Comparison of ENCODE assay signal across 10 mouse cellular contexts in genomic region chr5:142927341-142927930, GRCm38 (mm10). TPM values are rescaled to one million over a fixed set of nuclear protein-coding genes. Genes with fewer than 3 reads are reported as not detected.
DNase-seq lines count a peak whose midpoint lies in the region; ATAC-seq and TF ChIP-seq lines count a peak whose summit lies in the region.
"Had no signal": no experiment of that assay in that cellular context is flagged by ENCODE, and none has a peak within 500 bp of the region (broad histone marks: within the 10 kb centered on the region; RNA-seq: fewer than 3 reads in every experiment).

No protein-coding gene starts in this region.

- peaks cover 6% of the 10 kb centered on the region for H3K4me1 ChIP-seq in brown adipose tissue, adult 24 weeks (ENCODE audit: control insufficient read depth, insufficient read depth, insufficient read length, low read length)
- H3K4me1 ChIP-seq in liver, embryonic 15.5 days (replicated peaks): peaks cover 95% of the 10 kb centered on the region

- H3K9me3 ChIP-seq in liver, embryonic 15.5 days (replicated peaks): no peaks in the 10 kb centered on the region
- H3K9me3 ChIP-seq: midbrain, embryonic 15.5 days had no signal

- no peak overlapping the region for H3K4me3 ChIP-seq in gastrocnemius, adult 2 months
- H3K4me3 ChIP-seq in layer of hippocampus, adult 2 months: no peak overlapping the region
- no peak overlapping the region for H3K4me3 ChIP-seq in brown adipose tissue, adult 24 weeks (ENCODE audit: insufficient read depth, low read depth, low read length)
- no peak overlapping the region for H3K4me3 ChIP-seq in liver, embryonic 15.5 days (replicated peaks)
- H3K4me3 ChIP-seq: midbrain, embryonic 15.5 days had no signal

- H3K4me2 ChIP-seq in liver, embryonic 15.5 days: no peak overlapping the region
- H3K4me2 ChIP-seq: midbrain, embryonic 15.5 days had no signal

- no peaks in the 10 kb centered on the region for H3K27me3 ChIP-seq in liver, embryonic 15.5 days

- no peak for TF ChIP-seq CTCF in gastrocnemius, adult 2 months (IDR thresholded peaks at IDR 0.05)
- TF ChIP-seq CTCF in layer of hippocampus, adult 2 months (conservative IDR thresholded peaks at IDR 0.05): no peak

- no peaks in the 10 kb centered on the region for H3K36me3 ChIP-seq in liver, embryonic 15.5 days (replicated peaks)
- H3K36me3 ChIP-seq: midbrain, embryonic 15.5 days had no signal

- 88% methylated on average over 12 of the region's 12 CpGs for WGBS in liver, embryonic 15.5 days (ENCODE audit: insufficient replicate concordance)

- intact Hi-C loops in gastrocnemius, adult 2 months (cut with DNase I): no loop called here
- intact Hi-C loops in gastrocnemius, postnatal 36 days (cut with DNase I): no loop called here

- DNase-seq in gastrocnemius, adult 2 months: no peak
- DNase-seq in gastrocnemius, postnatal 36 days: no peak
- DNase-seq in layer of hippocampus, adult 2 months (ENCODE audit: low spot score in 2 of 2): no peak
- no peak for DNase-seq in layer of hippocampus, postnatal 25 days (ENCODE audit: extremely low spot score in 1 of 2, low spot score in 1 of 2)
- DNase-seq in left cerebral cortex, adult 8-10 months (ENCODE audit: low spot score in 2 of 2): no peak
- no peak for DNase-seq in layer of hippocampus, postnatal 14 days (ENCODE audit: low spot score in 2 of 2)
- DNase-seq: kidney, adult 2 months had no signal

- H3K27ac ChIP-seq in gastrocnemius, adult 2 months: peak overlapping the region; percentile 94
- peak overlapping the region; percentile 63 for H3K27ac ChIP-seq in layer of hippocampus, adult 2 months
- peak overlapping the region; percentile 62 for H3K27ac ChIP-seq in brown adipose tissue, adult 24 weeks (replicated peaks; ENCODE audit: low read depth, low read length)
- peak overlapping the region; percentile 82 for H3K27ac ChIP-seq in liver, embryonic 15.5 days (replicated peaks)
- H3K27ac ChIP-seq: midbrain, embryonic 15.5 days had no signal

- no peak for ATAC-seq in liver, embryonic 15.5 days (ENCODE audit: insufficient read depth)
- ATAC-seq: midbrain, embryonic 15.5 days had no signal

- no peak overlapping the region for H3K9ac ChIP-seq in liver, embryonic 15.5 days
- H3K9ac ChIP-seq: midbrain, embryonic 15.5 days had no signal

RNA-seq across cellular contexts. Expression of gene Actb, which starts 20.9 kb away (rescaled TPM):
- 100 to 1,000 TPM; 365 to 571 TPM for total RNA-seq in gastrocnemius, adult 2 months (2021)
- total RNA-seq in gastrocnemius, postnatal 36 days (2021): 100 to 1,000 TPM; 427 to 440 TPM
- 1,000 to 10,000 TPM; 3,149 to 3,251 TPM for total RNA-seq in layer of hippocampus, adult 2 months (2021)
- total RNA-seq in layer of hippocampus, postnatal 25 days (2021): 1,000 to 10,000 TPM; 3,553 to 3,743 TPM
- polyA plus RNA-seq in brown adipose tissue, adult 24 weeks (2012; ENCODE audit: insufficient read depth, insufficient read length, missing spikeins): 1,228 and 1,297 TPM in 2 replicates
- 5,733 and 6,728 TPM in 2 replicates for polyA plus RNA-seq in liver, embryonic 15.5 days (2015; fragmentation: Nextera tagmentation; extraction: Ambion mirVana)
- total RNA-seq in left cerebral cortex, adult 8-10 months (2022): 1,000 to 10,000 TPM; 2,552 to 2,721 (median 2,651) TPM
- total RNA-seq in layer of hippocampus, postnatal 14 days (2021): 1,000 to 10,000 TPM; 3,650 to 3,993 TPM

RNA-seq across cellular contexts. Expression of gene Fbxl18, which starts 32.2 kb away (rescaled TPM):
- total RNA-seq in gastrocnemius, adult 2 months (2021): 1 to 10 TPM; 5.8 to 6.2 TPM
- 1 to 10 TPM; 5.7 to 6.0 TPM for total RNA-seq in gastrocnemius, postnatal 36 days (2021)
- total RNA-seq in layer of hippocampus, adult 2 months (2021): 10 to 100 TPM; 36.7 to 39.9 TPM
- 10 to 100 TPM; 37.4 to 40.0 TPM for total RNA-seq in layer of hippocampus, postnatal 25 days (2021)
- polyA plus RNA-seq in brown adipose tissue, adult 24 weeks (2012; ENCODE audit: insufficient read depth, insufficient read length, missing spikeins): 2.7 and 2.9 TPM in 2 replicates
- polyA plus RNA-seq in liver, embryonic 15.5 days (2015; fragmentation: Nextera tagmentation; extraction: Ambion mirVana): 3.3 and 4.2 TPM in 2 replicates
- 10 to 100 TPM; 28.8 to 30.9 (median 29.6) TPM for total RNA-seq in left cerebral cortex, adult 8-10 months (2022)
- total RNA-seq in layer of hippocampus, postnatal 14 days (2021): 10 to 100 TPM; 43.1 to 46.7 TPM

RNA-seq across cellular contexts. Expression of gene Fscn1, which starts 32.7 kb away (rescaled TPM):
- total RNA-seq in gastrocnemius, adult 2 months (2021): 1 to 10 TPM; 4.4 to 7.3 TPM
- total RNA-seq in gastrocnemius, postnatal 36 days (2021): 10 to 100 TPM in 1 of 2 experiments, 1 to 10 TPM in 1; 9.8 to 12.0 TPM
- total RNA-seq in layer of hippocampus, adult 2 months (2021): 100 to 1,000 TPM; 172 to 173 TPM
- total RNA-seq in layer of hippocampus, postnatal 25 days (2021): 100 to 1,000 TPM; 229 to 232 TPM
- polyA plus RNA-seq in brown adipose tissue, adult 24 weeks (2012; ENCODE audit: insufficient read depth, insufficient read length, missing spikeins): 9.1 and 16.2 TPM in 2 replicates
- 23.0 and 23.4 TPM in 2 replicates for polyA plus RNA-seq in liver, embryonic 15.5 days (2015; fragmentation: Nextera tagmentation; extraction: Ambion mirVana)
- total RNA-seq in left cerebral cortex, adult 8-10 months (2022): 100 to 1,000 TPM; 218 to 276 (median 259) TPM
- 100 to 1,000 TPM; 304 to 311 TPM for total RNA-seq in layer of hippocampus, postnatal 14 days (2021)

Comparison
In these comparisons a context has a peak if more than half of its experiments do, and no peak if none do; other contexts are left out.
1. RNA of gene Actb, which starts 20.9 kb away (total RNA-seq): 3,650 to 3,993 TPM in layer of hippocampus, postnatal 14 days, 3,553 to 3,743 TPM in layer of hippocampus, postnatal 25 days, 3,149 to 3,251 TPM in layer of hippocampus, adult 2 months and 2,552 to 2,721 TPM in left cerebral cortex, adult 8-10 months; 365 to 571 TPM in gastrocnemius, adult 2 months and 427 to 440 TPM in gastrocnemius, postnatal 36 days; every median in the first group is over 4 times any median in the second.
2. RNA of gene Fbxl18, which starts 32.2 kb away (total RNA-seq): 43.1 to 46.7 TPM in layer of hippocampus, postnatal 14 days, 37.4 to 40.0 TPM in layer of hippocampus, postnatal 25 days, 36.7 to 39.9 TPM in layer of hippocampus, adult 2 months and 28.8 to 30.9 TPM in left cerebral cortex, adult 8-10 months; 5.8 to 6.2 TPM in gastrocnemius, adult 2 months and 5.7 to 6.0 TPM in gastrocnemius, postnatal 36 days; every median in the first group is over 4 times any median in the second.
3. RNA of gene Fscn1, which starts 32.7 kb away (total RNA-seq): 304 to 311 TPM in layer of hippocampus, postnatal 14 days, 218 to 276 TPM in left cerebral cortex, adult 8-10 months, 229 to 232 TPM in layer of hippocampus, postnatal 25 days and 172 to 173 TPM in layer of hippocampus, adult 2 months; 9.8 to 12.0 TPM in gastrocnemius, postnatal 36 days and 4.4 to 7.3 TPM in gastrocnemius, adult 2 months; every median in the first group is over 10 times any median in the second.
4. Peak in every context shown above with its lines, with median percentiles within 50 percentile points of each other: H3K27ac ChIP-seq.